Mouse (Mus musculus) hindbrain, embryonic 11.5 days (tissue): ENCODE measurements at regions not wholly inside any gene's neighbourhood (a gene's known extent, or its start where the extent isn't known, plus 50 kb on each side); places are given as distances from the start of the nearest gene placed in this dataset.

Experiments
- ATAC-seq: fragments of 200-750 bp; cut with Nextera tagmentation; 2 replicates; pipeline ENCODE4 v1.8.0; 2017; ENCODE audit warnings: mild to moderate bottlenecking, moderate TSS enrichment, moderate library complexity; ENCODE audit not compliant: low FRiP score
- DNase-seq: peaks from one replicate; pipeline ENCODE4 v3.0.0-alpha.2; 2015; ENCODE audit warnings: low spot score
- H3K27ac ChIP-seq: fragments of 300-500 bp; sonication (generic); 2 replicates; pipeline ENCODE4 v1.5.1; 2014; ENCODE audit warnings: mild to moderate bottlenecking, low read depth, low read length
- H3K27me3 ChIP-seq: fragments of 300-500 bp; sonication (generic); 2 replicates; pipeline ENCODE4 v1.6.1; 2014; ENCODE audit warnings: mild to moderate bottlenecking, low read length, moderate library complexity, mixed read lengths; ENCODE audit not compliant: control insufficient read depth, insufficient read depth
- H3K36me3 ChIP-seq: fragments of 300-500 bp; sonication (generic); 2 replicates; pipeline ENCODE4 v1.6.1; 2014; ENCODE audit warnings: mild to moderate bottlenecking, low read length, moderate library complexity, mixed read lengths; ENCODE audit not compliant: control insufficient read depth, insufficient read depth
- H3K4me1 ChIP-seq: fragments of 300-500 bp; sonication (generic); replicated peaks from 2 replicates; pipeline ENCODE4 v1.6.1; 2014; ENCODE audit warnings: low read length, mixed read lengths; ENCODE audit not compliant: control insufficient read depth, insufficient read depth
- H3K4me2 ChIP-seq: fragments of 300-500 bp; sonication (generic); replicated peaks from 2 replicates; pipeline ENCODE4 v1.6.1; 2014; ENCODE audit warnings: mild to moderate bottlenecking, low read depth, low read length
- H3K4me3 ChIP-seq: fragments of 300-500 bp; sonication (generic); 2 replicates; pipeline ENCODE4 v1.5.1; 2014; ENCODE audit warnings: low read depth, low read length
- H3K9ac ChIP-seq: fragments of 300-500 bp; sonication (generic); 2 replicates; pipeline ENCODE4 v1.6.1; 2014; ENCODE audit warnings: low read depth, low read length
- H3K9me3 ChIP-seq: fragments of 300-500 bp; sonication (generic); 2 replicates; pipeline ENCODE4 v1.6.1; 2016; ENCODE audit warnings: low read length; ENCODE audit not compliant: control insufficient read depth
- WGBS: fragments of 180-500 bp; shearing (Covaris S2); extraction: QIAGEN DNeasy Blood & Tissue Kit; methylation state at CpG from one replicate; pipeline ENCODE4 v1.1.7; 2014; 5-methylcytosine and 5-hydroxymethylcytosine counted together

- Histone ChIP-seq H3K4me3 (no peak overlapping the region), H3K27me3 (no peaks in the 10 kb centered on the region), H3K4me2 (no peak overlapping the region), H3K9me3 (no peaks in the 10 kb centered on the region), H3K27ac (no peak overlapping the region), H3K36me3 (no peaks in the 10 kb centered on the region), H3K4me1 (no peaks in the 10 kb centered on the region), H3K9ac (no peak overlapping the region)
- DNase-seq (peak; percentile 25), ATAC-seq (no peak)
- 53% methylated on average over 4 of the region's 4 CpGs for WGBS
Observed at GRCm38 (mm10) chr11:64640947-64641346, 204.5 kb upstream of the F930015N05Rik start.

GRCm38 (mm10) chr11:64643171-64643570 is 206.7 kb upstream of the F930015N05Rik start:
- Histone ChIP-seq H3K27ac (no peak overlapping the region), H3K36me3 (no peaks in the 10 kb centered on the region), H3K4me3 (no peak overlapping the region), H3K4me2 (no peak overlapping the region), H3K27me3 (no peaks in the 10 kb centered on the region), H3K9me3 (no peaks in the 10 kb centered on the region), H3K9ac (no peak overlapping the region), H3K4me1 (no peaks in the 10 kb centered on the region)
- WGBS = 74% methylated on average over 5 of the region's 5 CpGs
- ATAC-seq (no peak), DNase-seq (no peak)

GRCm38 (mm10) chr11:64647938-64648337 is 211.5 kb upstream of the F930015N05Rik start:
- no peak for ATAC-seq
- no peaks in the 10 kb centered on the region for H3K4me1 ChIP-seq
- 82% methylated on average over 2 of the region's 2 CpGs for WGBS

GRCm38 (mm10) chr11:64650571-64651282 is 214.3 kb upstream of the F930015N05Rik start:
- Histone ChIP-seq H3K4me1 (no peaks in the 10 kb centered on the region), H3K4me2 (no peak overlapping the region), H3K9ac (no peak overlapping the region), H3K27me3 (no peaks in the 10 kb centered on the region), H3K36me3 (no peaks in the 10 kb centered on the region), H3K9me3 (no peaks in the 10 kb centered on the region), H3K27ac (no peak overlapping the region), H3K4me3 (no peak overlapping the region)
- ATAC-seq (no peak), DNase-seq (no peak)
- WGBS = 78% methylated on average over 10 of the region's 10 CpGs

More at GRCm38 (mm10) chr11:64647938-64648337, 211.5 kb upstream of the F930015N05Rik start:
- no peaks in the 10 kb centered on the region for H3K9me3 ChIP-seq
- DNase-seq = no peak
- H3K27ac ChIP-seq = no peak overlapping the region
- H3K4me2 ChIP-seq = no peak overlapping the region
- no peak overlapping the region for H3K9ac ChIP-seq
- H3K36me3 ChIP-seq = no peaks in the 10 kb centered on the region
- no peaks in the 10 kb centered on the region for H3K27me3 ChIP-seq
- no peak overlapping the region for H3K4me3 ChIP-seq

GRCm38 (mm10) chr11:64652811-64653210 is 216.4 kb upstream of the F930015N05Rik start:
- no peak overlapping the region for H3K27ac ChIP-seq
- ATAC-seq = no peak
- H3K36me3 ChIP-seq = no peaks in the 10 kb centered on the region
- DNase-seq = no peak
- no peak overlapping the region for H3K4me3 ChIP-seq
- H3K27me3 ChIP-seq = no peaks in the 10 kb centered on the region
- no peak overlapping the region for H3K9ac ChIP-seq
- no peaks in the 10 kb centered on the region for H3K9me3 ChIP-seq
- no peak overlapping the region for H3K4me2 ChIP-seq
- no peaks in the 10 kb centered on the region for H3K4me1 ChIP-seq

GRCm38 (mm10) chr11:64655162-64655561 is 218.7 kb upstream of the F930015N05Rik start:
- 86% methylated on average over 1 of the region's 1 CpGs for WGBS
- H3K36me3 ChIP-seq = no peaks in the 10 kb centered on the region
- ATAC-seq (no peak), DNase-seq (no peak)
- no peaks in the 10 kb centered on the region for H3K9me3 ChIP-seq
- no peak overlapping the region for H3K4me2 ChIP-seq
- no peaks in the 10 kb centered on the region for H3K4me1 ChIP-seq
- H3K27me3 ChIP-seq = no peaks in the 10 kb centered on the region
- no peak overlapping the region for H3K4me3 ChIP-seq
- no peak overlapping the region for H3K9ac ChIP-seq
- no peak overlapping the region for H3K27ac ChIP-seq

- no peak for ATAC-seq
Observed at GRCm38 (mm10) chr11:64663166-64663565, 226.7 kb upstream of the F930015N05Rik start.

GRCm38 (mm10) chr11:64667010-64667409 is 230.6 kb upstream of the F930015N05Rik start:
- Histone ChIP-seq H3K9ac (no peak overlapping the region), H3K36me3 (no peaks in the 10 kb centered on the region), H3K27me3 (no peaks in the 10 kb centered on the region), H3K4me1 (no peaks in the 10 kb centered on the region), H3K9me3 (no peaks in the 10 kb centered on the region), H3K4me3 (no peak overlapping the region), H3K27ac (no peak overlapping the region), H3K4me2 (no peak overlapping the region)
- DNase-seq (no peak), ATAC-seq (no peak)
- WGBS = 91% methylated on average over 3 of the region's 3 CpGs

More at GRCm38 (mm10) chr11:64663166-64663565, 226.7 kb upstream of the F930015N05Rik start:
- H3K4me2 ChIP-seq = no peak overlapping the region
- 34% methylated on average over 6 of the region's 6 CpGs for WGBS
- peak; percentile 4 for DNase-seq
- no peaks in the 10 kb centered on the region for H3K9me3 ChIP-seq
- H3K9ac ChIP-seq = no peak overlapping the region
- no peak overlapping the region for H3K4me3 ChIP-seq
- no peaks in the 10 kb centered on the region for H3K4me1 ChIP-seq
- H3K36me3 ChIP-seq = no peaks in the 10 kb centered on the region
- H3K27ac ChIP-seq = no peak overlapping the region
- H3K27me3 ChIP-seq = no peaks in the 10 kb centered on the region

GRCm38 (mm10) chr11:64667521-64667920 is 231.1 kb upstream of the F930015N05Rik start:
- 73% methylated on average over 7 of the region's 7 CpGs for WGBS
- Histone ChIP-seq H3K36me3 (no peaks in the 10 kb centered on the region), H3K4me3 (no peak overlapping the region), H3K4me1 (no peaks in the 10 kb centered on the region), H3K4me2 (no peak overlapping the region), H3K27ac (no peak overlapping the region), H3K9me3 (no peaks in the 10 kb centered on the region), H3K9ac (no peak overlapping the region), H3K27me3 (no peaks in the 10 kb centered on the region)
- DNase-seq (no peak), ATAC-seq (no peak)
